Mouse (Mus musculus): ENCODE data around the gene Pank1. TPM values are rescaled to one million over a fixed set of nuclear protein-coding genes. Genes with fewer than 3 reads are reported as not detected.

The Pank1 gene
- 8.6 and 9.6 TPM in 2 replicates for polyA plus RNA-seq (2016; fragmentation: Nextera tagmentation; extraction: Ambion mirVana)

GRCm38 (mm10) chr19:34878603-34879541, at the start of gene Pank1:
Gene Pank1 (minus strand): TSS chr19:34879455.
- no peaks in the 10 kb centered on the region for H3K9me3 ChIP-seq
- WGBS: under 1% methylated on average over 65 of the region's 96 CpGs

GRCm38 (mm10) chr19:34922603-34922963, 43.3 kb upstream of the Pank1 start:
- no peak for ATAC-seq (ENCODE audit: low FRiP score, low read depth)
- Histone ChIP-seq H3K9me3 (no peaks in the 10 kb centered on the region), H3K4me3 (peak overlapping the region; percentile 67), H3K9ac (replicated peaks) (peak overlapping the region; percentile 67), H3K27me3 (no peaks in the 10 kb centered on the region), H3K4me2 (replicated peaks) (peak overlapping the region; percentile 60), H3K27ac (replicated peaks) (peak overlapping the region; percentile 60; the same call in 1 of the 2 replicates), H3K4me1 (peaks cover 3% of the 10 kb centered on the region; the same call in 1 of the 2 replicates), H3K36me3 (peaks cover 11% of the 10 kb centered on the region; the same call in 1 of the 2 replicates)
- WGBS: under 1% methylated on average over 9 of the region's 9 CpGs

More at GRCm38 (mm10) chr19:34878603-34879541, at the start of gene Pank1:
- Histone ChIP-seq H3K27ac (replicated peaks) (peak within 1 kb of the TSS; percentile 98), H3K4me2 (replicated peaks) (peak within 1 kb of the TSS; percentile 78), H3K4me3 (peak within 1 kb of the TSS; percentile 88), H3K36me3 (no peaks in the 10 kb centered on the region), H3K9ac (replicated peaks) (peak within 1 kb of the TSS; percentile 93), H3K27me3 (no peaks in the 10 kb centered on the region), H3K4me1 (peaks cover 21% of the 10 kb centered on the region)
- peak; percentile 75 for ATAC-seq (ENCODE audit: low FRiP score, low read depth)

- peak within 1 kb of the TSS; percentile 60 for H3K27ac ChIP-seq (replicated peaks)
- peak within 1 kb of the TSS; percentile 60 for H3K4me2 ChIP-seq (replicated peaks)
- H3K9ac ChIP-seq (replicated peaks): peak within 1 kb of the TSS; percentile 67
- peak within 1 kb of the TSS; percentile 67 for H3K4me3 ChIP-seq
- under 1% methylated on average over 57 of the region's 57 CpGs for WGBS
- peaks cover 11% of the 10 kb centered on the region; the same call in 1 of the 2 replicates for H3K36me3 ChIP-seq
- H3K9me3 ChIP-seq: no peaks in the 10 kb centered on the region
- H3K27me3 ChIP-seq: no peaks in the 10 kb centered on the region
- ATAC-seq (ENCODE audit: low FRiP score, low read depth): peak; percentile 95
- peaks cover 3% of the 10 kb centered on the region; the same call in 1 of the 2 replicates for H3K4me1 ChIP-seq
Observed at GRCm38 (mm10) chr19:34921652-34922602, 42.7 kb upstream of the Pank1 start, which contains the start of gene Kif20b. Gene Kif20b (plus strand): TSS chr19:34922361.

GRCm38 (mm10) chr19:34921253-34921651, 42.0 kb upstream of the Pank1 start:
- peak; percentile 10; the same call in 1 of the 2 replicates for ATAC-seq (ENCODE audit: low FRiP score, low read depth)
- Histone ChIP-seq H3K9me3 (no peaks in the 10 kb centered on the region), H3K27ac (replicated peaks) (peak overlapping the region; percentile 60; the same call in 1 of the 2 replicates), H3K4me2 (replicated peaks) (peak overlapping the region; percentile 60), H3K4me1 (peaks cover 3% of the 10 kb centered on the region; the same call in 1 of the 2 replicates), H3K9ac (replicated peaks) (no peak overlapping the region), H3K4me3 (peak overlapping the region; percentile 67), H3K36me3 (peaks cover 11% of the 10 kb centered on the region; the same call in 1 of the 2 replicates), H3K27me3 (no peaks in the 10 kb centered on the region)
- WGBS: 25% methylated on average over 7 of the region's 7 CpGs

GRCm38 (mm10) chr19:34920531-34920930, 41.3 kb upstream of the Pank1 start:
- Histone ChIP-seq H3K4me2 (replicated peaks) (no peak overlapping the region), H3K9me3 (no peaks in the 10 kb centered on the region), H3K27ac (replicated peaks) (no peak overlapping the region), H3K27me3 (no peaks in the 10 kb centered on the region), H3K36me3 (peaks cover 10% of the 10 kb centered on the region; the same call in 1 of the 2 replicates), H3K9ac (replicated peaks) (no peak overlapping the region), H3K4me3 (no peak overlapping the region), H3K4me1 (peaks cover 3% of the 10 kb centered on the region; the same call in 1 of the 2 replicates)
- WGBS: 81% methylated on average over 3 of the region's 3 CpGs
- ATAC-seq (ENCODE audit: low FRiP score, low read depth): no peak

- Histone ChIP-seq H3K27ac (replicated peaks) (no peak overlapping the region), H3K4me2 (replicated peaks) (no peak overlapping the region), H3K4me1 (peaks cover 3% of the 10 kb centered on the region; the same call in 1 of the 2 replicates), H3K9me3 (no peaks in the 10 kb centered on the region), H3K36me3 (peaks cover 6% of the 10 kb centered on the region; the same call in 1 of the 2 replicates), H3K27me3 (no peaks in the 10 kb centered on the region), H3K4me3 (no peak overlapping the region), H3K9ac (replicated peaks) (no peak overlapping the region)
- WGBS: 91% methylated on average over 4 of the region's 4 CpGs
- no peak for ATAC-seq (ENCODE audit: low FRiP score, low read depth)
Observed at GRCm38 (mm10) chr19:34920066-34920465, 40.8 kb upstream of the Pank1 start.

- no peak overlapping the region for H3K9ac ChIP-seq (replicated peaks)
Observed at GRCm38 (mm10) chr19:34912366-34912765, 33.1 kb upstream of the Pank1 start.

GRCm38 (mm10) chr19:34906772-34907171, 27.5 kb upstream of the Pank1 start:
- 87% methylated on average over 5 of the region's 5 CpGs for WGBS
- H3K4me3 ChIP-seq: no peak overlapping the region
- ATAC-seq (ENCODE audit: low FRiP score, low read depth): no peak
- H3K27me3 ChIP-seq: no peaks in the 10 kb centered on the region
- H3K9me3 ChIP-seq: no peaks in the 10 kb centered on the region
- no peak overlapping the region for H3K27ac ChIP-seq (replicated peaks)
- no peaks in the 10 kb centered on the region for H3K4me1 ChIP-seq
- no peaks in the 10 kb centered on the region for H3K36me3 ChIP-seq
- H3K9ac ChIP-seq (replicated peaks): no peak overlapping the region
- H3K4me2 ChIP-seq (replicated peaks): no peak overlapping the region

More at GRCm38 (mm10) chr19:34912366-34912765, 33.1 kb upstream of the Pank1 start:
- no peaks in the 10 kb centered on the region for H3K27me3 ChIP-seq
- no peaks in the 10 kb centered on the region for H3K4me1 ChIP-seq
- no peaks in the 10 kb centered on the region for H3K9me3 ChIP-seq
- no peak overlapping the region for H3K4me2 ChIP-seq (replicated peaks)
- H3K27ac ChIP-seq (replicated peaks): no peak overlapping the region
- H3K36me3 ChIP-seq: no peaks in the 10 kb centered on the region
- no peak overlapping the region for H3K4me3 ChIP-seq
- no peak for ATAC-seq (ENCODE audit: low FRiP score, low read depth)

- 95% methylated on average over 7 of the region's 7 CpGs for WGBS
- Histone ChIP-seq H3K27me3 (no peaks in the 10 kb centered on the region), H3K9me3 (no peaks in the 10 kb centered on the region), H3K36me3 (no peaks in the 10 kb centered on the region), H3K9ac (replicated peaks) (no peak overlapping the region), H3K4me2 (replicated peaks) (no peak overlapping the region), H3K4me1 (no peaks in the 10 kb centered on the region), H3K4me3 (no peak overlapping the region), H3K27ac (replicated peaks) (no peak overlapping the region)
- ATAC-seq (ENCODE audit: low FRiP score, low read depth): no peak
Observed at GRCm38 (mm10) chr19:34905424-34905823, 26.2 kb upstream of the Pank1 start.

- Histone ChIP-seq H3K4me1 (no peaks in the 10 kb centered on the region), H3K36me3 (no peaks in the 10 kb centered on the region), H3K27ac (replicated peaks) (no peak overlapping the region), H3K27me3 (no peaks in the 10 kb centered on the region), H3K9me3 (no peaks in the 10 kb centered on the region), H3K9ac (replicated peaks) (no peak overlapping the region), H3K4me2 (replicated peaks) (no peak overlapping the region), H3K4me3 (no peak overlapping the region)
- 81% methylated on average over 5 of the region's 5 CpGs for WGBS
- no peak for ATAC-seq (ENCODE audit: low FRiP score, low read depth)
Observed at GRCm38 (mm10) chr19:34904032-34904431, 24.8 kb upstream of the Pank1 start.

- Histone ChIP-seq H3K27me3 (no peaks in the 10 kb centered on the region), H3K9me3 (no peaks in the 10 kb centered on the region), H3K4me1 (no peaks in the 10 kb centered on the region), H3K4me3 (no peak overlapping the region), H3K9ac (replicated peaks) (no peak overlapping the region), H3K36me3 (no peaks in the 10 kb centered on the region), H3K4me2 (replicated peaks) (no peak overlapping the region), H3K27ac (replicated peaks) (no peak overlapping the region)
- 82% methylated on average over 2 of the region's 2 CpGs for WGBS
- ATAC-seq (ENCODE audit: low FRiP score, low read depth): no peak
Observed at GRCm38 (mm10) chr19:34901735-34902134, 22.5 kb upstream of the Pank1 start.

Measured in midbrain, embryonic 12.5 days (tissue).